Mouse (Mus musculus) adrenal gland, adult 10 weeks (tissue): ENCODE measurements around the gene Gm6337. TPM values are rescaled to one million over a fixed set of nuclear protein-coding genes. Genes with fewer than 3 reads are reported as not detected.

ENCODE experiments used
- polyA plus RNA-seq: library from polyadenylated mRNA; stranded (reverse); fragments of 350-450 nt; fragmentation: Illumina TruSeq; extraction: RNeasy Lipid Tissue Mini Kit (QIAGEN cat#74804); gene quantifications from one replicate; pipeline ENCODE4 v1.2.3, GENCODE M21; 2014; ENCODE audit warnings: low read depth, low replicate concordance

Gm6337 gene
- not detected for polyA plus RNA-seq

GRCm38 (mm10) chr14:6058167-6058566 lies at the start of gene Gm6337:
Gm6337 (minus strand) TSS chr14:6058267.

DNA sequence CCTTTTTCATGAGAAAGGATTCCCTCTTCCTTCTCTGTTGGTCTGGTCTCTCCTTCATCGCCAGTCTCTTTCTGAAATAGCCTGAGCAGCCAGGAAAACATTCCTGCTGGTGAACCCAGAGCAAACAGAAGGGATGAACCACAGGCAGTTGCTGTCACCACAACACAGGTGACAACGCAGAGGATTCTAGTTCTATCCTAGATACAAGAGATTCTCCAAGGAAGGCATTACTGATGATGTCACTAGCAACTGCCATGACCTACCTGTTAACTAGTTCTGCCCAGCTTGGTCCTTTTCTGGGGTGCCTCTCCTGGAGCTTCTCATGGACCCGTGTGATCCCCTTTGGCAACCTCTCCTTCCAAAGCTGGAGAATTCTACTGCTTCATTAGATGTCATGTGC lies 35.8 kb upstream of the Gm6337 start, which contains the start of gene Gm8206:
Gene Gm8206 (minus strand): TSS at position 101 of the 400 bp plus-strand sequence.

Other genes with a start within 250 kb of the Gm6337 start
- not detected for gene Gm3424, start 227.9 kb downstream of the Gm6337 start, polyA plus RNA-seq
- not detected for gene Gm8237, start 177.9 kb downstream of the Gm6337 start, polyA plus RNA-seq
- 0.76 TPM for gene Gm3248, start 96.5 kb downstream of the Gm6337 start, polyA plus RNA-seq
- gene Gm3453, start 79.1 kb downstream of the Gm6337 start, polyA plus RNA-seq = not detected
- gene Gm8206, start 35.7 kb upstream of the Gm6337 start, polyA plus RNA-seq = not detected
- 0.58 TPM for gene Gm3468, start 50.4 kb upstream of the Gm6337 start, polyA plus RNA-seq
- not detected for gene Gm3476, start 67.5 kb upstream of the Gm6337 start, polyA plus RNA-seq
- gene Gm21560, start 161.0 kb upstream of the Gm6337 start, polyA plus RNA-seq = not detected
- gene Gm3411, start 229.0 kb upstream of the Gm6337 start, polyA plus RNA-seq = not detected
- gene Gm21103, start 246.6 kb upstream of the Gm6337 start, polyA plus RNA-seq = not detected